Mouse (Mus musculus): ENCODE results near the gene Piezo1.

Piezo1 gene

DNA sequence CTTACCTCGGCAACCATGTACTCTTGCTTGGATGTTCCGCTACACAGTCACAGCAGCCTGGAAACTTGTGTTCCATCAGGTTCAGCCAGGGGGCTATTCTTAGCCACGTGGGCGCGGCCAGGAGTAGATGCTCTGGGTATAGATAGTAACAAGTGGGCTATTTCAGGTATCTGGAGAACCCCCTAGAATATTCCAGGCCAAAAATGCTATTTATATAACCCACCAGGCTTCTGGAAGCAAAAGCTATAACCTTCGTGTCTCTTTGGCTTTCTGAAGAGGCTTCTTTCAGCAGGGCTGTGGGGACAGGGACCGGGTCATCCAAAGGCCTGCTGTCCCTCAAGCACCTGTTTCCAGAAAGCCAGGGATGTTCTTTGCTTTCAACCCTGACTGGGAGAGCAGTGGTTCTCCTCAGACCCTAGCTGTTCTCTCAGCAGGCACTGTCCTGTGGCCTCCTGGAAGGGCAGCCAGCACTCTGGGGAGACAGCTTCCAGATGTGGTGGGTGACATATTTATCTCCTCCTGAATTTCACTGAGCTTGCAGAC lies 99.9 kb downstream of the Piezo1 start:
- no peak for DNase-seq

DNA sequence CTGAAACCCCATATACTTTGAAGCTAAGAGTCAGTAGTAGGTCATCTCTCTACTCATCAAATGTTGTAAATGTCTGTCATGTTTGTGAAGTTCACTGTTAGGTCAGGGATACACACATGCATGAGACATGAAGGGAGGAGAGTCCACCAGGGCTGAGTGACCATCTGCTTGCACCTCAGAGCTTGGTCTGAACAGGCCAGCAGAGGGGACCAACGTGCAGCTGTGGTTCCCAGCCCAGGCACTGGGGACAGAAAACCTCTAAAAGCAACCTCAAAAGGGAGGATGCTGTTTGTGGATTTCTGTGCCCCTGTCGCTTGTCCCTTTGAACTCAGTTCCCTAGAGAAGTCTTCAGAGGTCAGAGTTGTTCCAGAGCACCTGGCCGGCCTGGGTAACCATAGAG lies 105.9 kb downstream of the Piezo1 start:
- no peak for DNase-seq

DNA sequence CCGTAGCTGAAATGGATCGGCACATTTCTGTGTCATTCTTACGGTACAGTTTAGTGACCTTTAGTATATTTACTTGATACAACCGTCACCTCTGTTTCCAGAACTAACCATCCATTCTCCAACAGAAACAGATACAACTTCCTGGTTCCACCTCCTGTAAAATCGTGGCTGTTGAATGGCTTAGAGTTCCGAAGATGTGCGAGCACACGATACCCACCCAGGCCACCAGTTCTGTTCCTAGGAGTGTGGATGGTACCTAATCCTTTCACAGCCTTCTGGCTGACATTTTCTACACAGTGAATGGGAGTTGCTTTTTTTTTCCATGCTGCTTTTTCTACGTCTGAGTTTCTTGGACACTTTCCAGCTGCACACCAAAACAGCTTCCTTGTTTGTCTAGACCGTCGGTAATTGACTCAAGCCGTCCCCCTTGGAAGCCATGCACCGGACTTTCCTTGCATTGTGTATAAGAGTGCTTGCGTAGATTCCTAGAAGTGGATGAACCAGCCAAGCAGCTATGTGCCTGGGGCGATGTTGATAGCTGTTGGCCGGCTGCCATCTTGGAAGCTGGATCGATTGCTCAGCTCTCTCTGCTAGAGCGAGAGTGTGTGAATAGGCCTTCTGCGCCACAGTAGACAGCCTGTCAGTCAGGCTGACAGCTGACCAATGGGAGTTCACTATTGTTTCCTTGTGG lies 106.9 kb downstream of the Piezo1 start:
- DNase-seq, result peak; percentile 92

DNA sequence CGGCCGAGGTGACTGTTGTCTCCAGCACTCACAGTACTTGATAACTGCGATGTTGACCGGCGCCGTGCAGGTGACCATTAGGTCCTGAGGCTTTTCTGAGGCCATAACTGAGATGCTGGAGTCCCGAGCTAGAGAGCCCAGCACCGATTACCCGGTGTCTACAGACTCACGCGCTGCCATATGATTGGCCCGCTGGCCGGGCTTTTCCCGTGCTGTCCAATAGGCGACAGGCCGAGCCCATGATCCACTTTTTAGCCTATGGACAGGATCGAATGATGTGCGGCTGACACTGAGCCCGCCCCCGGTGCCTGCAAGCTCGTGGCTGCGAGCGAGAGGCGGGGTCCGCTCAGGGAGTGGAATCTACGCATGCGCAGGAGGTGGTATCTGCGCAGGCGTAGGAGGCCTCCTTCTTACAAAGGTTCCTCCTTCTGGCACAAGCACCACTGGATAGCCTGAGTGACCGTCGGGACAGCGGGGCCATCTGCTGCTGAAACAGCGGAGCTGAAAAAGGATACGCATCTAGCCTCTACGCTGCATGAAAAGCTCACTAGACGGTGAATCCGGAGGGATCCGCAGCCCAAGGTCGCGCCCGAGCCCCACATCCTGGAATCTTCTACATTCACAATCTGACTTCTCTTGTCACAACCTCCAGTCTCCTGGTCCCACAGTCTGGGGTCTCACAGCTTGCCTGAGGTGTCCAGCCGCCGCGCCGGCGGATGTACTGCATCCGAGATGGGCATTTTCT lies 107.7 kb downstream of the Piezo1 start, which contains the start of gene Mvd:
Gene Mvd, minus strand, starts transcription at position 161 of the 745 bp plus-strand sequence.
- DNase-seq, result peak; percentile 100

DNA sequence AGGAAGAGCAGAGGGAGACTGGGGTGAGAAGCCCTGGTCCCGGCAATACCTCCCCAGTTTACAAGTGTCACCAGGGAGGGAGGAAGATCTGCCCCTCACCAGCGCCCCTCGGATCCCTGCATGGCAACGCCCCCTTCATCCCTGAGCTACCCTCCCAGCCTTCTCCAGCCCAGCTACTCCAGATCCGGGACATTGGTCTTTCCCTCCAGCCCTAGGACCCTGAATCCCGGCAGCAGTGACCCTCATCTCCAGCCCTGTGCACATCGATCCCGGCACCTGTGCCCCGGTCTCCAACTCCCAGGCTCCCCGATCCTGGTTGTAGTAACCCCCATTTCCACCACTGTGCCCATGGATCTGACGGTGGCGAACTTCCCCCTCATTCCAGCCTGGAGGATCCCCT lies 108.3 kb downstream of the Piezo1 start:
- DNase-seq, result no peak

DNA sequence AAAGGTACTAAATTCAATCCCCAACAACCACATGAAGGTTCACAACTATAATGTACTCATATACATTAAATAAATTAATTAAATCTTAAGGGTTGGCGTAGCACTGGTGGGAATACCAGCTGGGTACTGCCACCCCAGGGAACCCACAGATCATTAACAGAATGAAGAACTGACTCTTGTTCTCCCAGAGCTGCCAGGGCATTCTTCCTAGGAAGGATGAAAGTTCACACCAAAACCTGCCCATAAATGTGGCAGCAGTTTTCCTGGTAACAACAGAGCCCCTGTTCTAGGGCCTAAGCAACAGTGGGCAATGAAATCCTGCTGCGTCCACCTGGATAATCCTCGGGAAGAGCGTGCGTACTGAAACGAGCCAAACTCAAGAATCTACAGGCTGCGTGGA lies 108.8 kb downstream of the Piezo1 start:
- DNase-seq, result no peak

DNA sequence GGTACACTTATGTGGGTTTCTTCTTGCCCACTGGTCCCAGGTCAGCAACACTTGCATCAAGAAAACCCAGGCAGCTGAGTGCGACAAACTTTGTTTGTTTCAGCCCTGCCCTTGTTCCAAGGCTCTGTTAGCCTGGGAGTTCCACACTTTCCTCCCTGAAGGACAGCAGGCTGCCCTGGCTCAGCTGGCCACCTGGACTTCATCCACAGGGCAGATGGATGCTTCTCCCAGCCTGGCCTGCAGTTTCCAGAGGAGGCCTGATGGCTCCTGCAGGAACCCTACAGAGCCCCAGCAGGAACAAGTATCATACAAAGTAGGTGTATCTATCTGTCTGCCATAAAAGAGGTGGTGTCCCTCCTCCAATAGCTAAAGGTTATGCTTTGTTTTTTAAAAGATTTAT lies 109.8 kb downstream of the Piezo1 start:
- DNase-seq, result no peak

DNA sequence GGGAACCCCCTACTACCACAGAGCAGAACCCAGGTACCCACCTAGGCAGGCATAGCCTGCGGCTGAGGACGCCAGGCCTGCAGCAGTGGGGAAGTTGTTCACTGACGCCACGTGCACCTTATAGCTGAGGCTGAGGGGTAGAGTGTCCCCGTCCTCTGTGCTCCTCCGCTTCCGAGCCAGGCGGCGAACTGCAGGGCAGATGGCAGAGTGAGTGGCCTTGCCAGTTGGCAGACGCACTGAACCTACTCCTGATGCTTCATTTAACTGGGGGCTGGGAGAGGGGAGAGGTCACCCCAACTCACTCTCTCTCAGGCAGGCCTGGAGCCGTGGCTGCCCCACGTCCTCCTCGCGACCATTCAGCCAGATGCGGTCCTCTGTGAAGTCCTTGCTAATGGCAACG lies 111.8 kb downstream of the Piezo1 start:
- no peak for DNase-seq

DNA sequence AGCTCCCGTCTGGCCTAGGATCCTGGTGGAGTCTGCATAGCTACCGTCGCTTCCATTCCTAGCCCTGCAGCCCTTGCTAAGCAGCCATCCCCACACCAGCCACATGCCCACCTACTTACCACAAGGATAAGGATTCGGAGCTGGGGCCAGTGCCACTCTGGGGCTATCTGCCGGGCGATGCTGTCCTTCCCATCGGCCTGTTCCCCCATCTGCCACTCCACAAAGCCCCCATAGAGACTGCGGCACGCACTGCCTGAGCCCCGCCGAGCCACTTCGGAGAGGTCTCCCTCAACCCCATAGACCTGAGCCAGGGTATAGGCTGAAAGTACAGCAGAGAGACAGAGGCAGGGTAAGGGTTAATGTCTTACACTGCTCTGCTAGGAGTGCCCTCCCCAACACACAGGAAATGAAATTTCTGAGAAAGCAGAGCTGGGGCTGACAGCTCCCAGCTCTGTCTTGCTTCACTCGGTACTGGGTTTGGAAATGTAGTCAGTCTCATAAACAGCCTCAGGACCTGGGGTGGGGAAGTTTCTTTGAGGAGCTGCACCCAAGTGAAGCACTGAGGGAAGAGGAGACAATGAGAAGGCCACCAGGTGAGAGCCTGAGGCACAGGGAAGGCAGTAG lies 113.3 kb downstream of the Piezo1 start:
- DNase-seq, result no peak

DNA sequence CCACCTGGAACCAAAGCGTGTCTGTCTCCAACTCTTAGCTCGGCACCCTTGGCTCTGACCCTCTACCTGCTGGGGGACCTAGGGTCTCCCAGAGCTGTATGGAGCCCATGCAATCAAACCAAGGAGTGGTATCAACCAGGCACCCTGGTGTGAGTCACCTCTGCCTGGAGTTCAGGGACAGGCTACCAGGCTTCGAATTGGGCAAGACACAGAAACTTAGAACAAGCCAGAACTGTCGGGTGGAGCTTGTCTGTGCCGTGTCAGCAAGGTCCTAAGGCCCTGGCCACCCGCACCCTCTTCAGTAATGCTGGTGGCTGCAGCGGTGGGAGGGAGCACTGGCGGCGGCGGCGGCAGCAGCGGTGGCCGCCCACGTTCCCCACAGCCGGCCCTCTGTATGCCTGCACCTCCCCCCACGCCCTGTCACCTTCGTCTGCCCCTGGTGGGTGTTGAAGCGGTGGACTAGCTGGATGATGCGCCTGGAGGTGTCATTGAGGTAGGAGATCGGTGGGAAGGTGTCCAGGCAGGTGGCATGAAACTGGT lies 114.5 kb downstream of the Piezo1 start:
- DNase-seq, result no peak

DNA sequence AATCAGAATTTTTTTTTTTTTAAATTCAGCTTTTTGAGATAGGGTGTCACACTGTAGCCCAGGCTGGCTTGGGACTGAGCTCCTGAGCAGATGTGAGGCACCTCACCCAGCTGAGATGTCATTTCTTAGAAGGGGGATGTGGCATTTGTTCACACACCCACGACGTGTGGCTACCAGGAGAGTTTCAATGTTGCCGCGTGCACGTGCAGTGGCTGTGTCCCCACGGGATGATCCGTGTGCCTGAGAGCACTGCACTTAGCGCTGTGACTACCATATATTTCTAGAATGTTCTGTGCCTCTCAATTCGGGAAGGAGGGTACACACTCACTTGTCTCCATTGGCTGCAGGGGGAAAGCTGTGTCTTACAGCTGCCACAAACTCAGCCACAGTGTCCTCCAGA lies 115.0 kb downstream of the Piezo1 start:
- no peak for DNase-seq

DNA sequence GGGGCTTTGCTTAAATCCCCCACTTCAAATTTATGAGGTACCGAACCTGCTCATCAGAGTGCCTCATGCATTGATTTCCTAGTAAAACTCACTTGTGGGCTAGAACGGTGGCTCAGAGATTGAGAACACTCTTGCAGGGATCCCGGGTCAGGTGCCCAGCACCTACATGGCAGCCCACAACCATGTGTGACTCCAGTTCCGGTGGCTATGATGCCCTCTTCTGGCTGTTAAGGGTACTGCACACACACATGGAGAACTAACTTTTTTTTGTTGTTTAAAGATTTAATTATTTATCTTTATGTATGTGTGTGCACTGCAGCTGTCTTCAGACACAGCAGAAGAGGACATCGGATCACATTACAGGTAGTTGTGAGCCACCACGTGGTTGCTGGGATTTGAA lies 115.8 kb downstream of the Piezo1 start:
- DNase-seq, result no peak

DNA sequence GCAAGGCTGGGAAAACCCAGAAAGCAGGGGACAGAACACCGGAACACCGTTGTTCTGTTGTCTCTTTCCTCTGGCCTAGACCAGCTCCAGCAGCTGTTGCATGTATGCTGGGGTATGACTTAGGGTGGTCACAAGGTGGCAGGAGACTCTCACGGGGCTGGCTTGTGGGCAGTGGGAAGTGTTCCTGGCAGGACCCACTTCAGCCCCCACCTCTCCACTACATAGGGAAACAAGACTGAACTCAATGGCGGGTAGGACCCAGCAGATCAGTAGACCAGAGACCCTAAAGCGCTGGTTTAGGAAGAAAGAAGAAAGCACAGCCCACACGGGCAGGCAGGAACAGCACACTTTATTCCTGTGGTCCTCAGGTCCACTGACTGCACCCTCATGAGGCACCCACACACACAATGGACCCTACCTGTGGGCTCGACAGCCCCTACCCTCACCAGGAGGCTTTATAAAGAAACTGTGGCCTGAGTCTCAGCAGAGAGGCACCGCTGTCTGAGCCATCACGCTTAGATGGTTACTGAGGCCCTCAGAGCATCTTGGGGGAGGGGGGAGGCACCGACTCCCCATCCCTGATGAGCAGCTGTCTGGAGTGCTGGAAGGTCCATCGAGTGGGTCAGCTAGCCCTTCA lies 117.7 kb downstream of the Piezo1 start:
- peak; percentile 35 for DNase-seq

DNA sequence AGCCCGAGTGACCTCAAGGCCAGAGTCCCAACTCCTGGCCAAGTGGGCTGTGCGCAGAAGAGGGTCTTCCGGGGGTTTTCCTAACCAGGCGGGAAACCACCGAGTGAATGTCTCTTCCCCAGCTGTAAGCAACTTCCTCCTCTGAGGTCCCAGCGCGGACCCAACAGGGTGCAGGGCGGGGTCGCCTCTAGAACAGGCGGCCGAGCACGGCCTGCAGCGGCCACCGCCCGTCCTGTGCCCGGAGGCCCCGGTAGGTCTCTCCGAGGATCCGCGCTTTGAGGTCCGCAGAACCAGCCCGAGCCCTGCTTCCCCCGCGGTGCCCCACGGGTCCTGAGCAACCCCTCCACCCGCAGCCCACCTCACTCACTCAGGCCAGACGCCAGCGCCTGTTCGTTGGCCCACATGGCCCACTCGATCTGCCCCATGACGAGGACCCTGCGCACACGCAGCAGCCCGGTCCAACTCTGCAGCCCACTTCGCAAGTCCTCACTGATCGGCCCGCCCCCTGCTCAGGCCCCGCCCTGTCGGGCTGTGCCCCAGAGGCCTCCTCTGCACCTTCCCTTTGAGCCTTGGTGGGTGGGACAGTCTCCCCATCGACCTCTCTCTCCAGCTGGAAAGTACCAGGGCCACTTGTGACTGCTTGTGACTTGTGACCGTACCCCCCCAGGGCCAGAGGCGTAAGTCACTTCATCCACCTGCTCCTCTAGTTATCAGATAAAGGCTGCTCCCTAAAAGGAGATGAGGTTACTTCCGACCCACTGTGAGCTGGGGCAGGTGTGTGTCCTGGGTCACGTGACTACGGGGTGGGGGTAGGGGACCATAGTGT lies 118.5 kb downstream of the Piezo1 start, which contains the start of gene Cyba:
Gene Cyba, minus strand, starts transcription at position 488 of the 826 bp plus-strand sequence.
- peak; percentile 72 for DNase-seq

Data from retina, postnatal 1 day (tissue).